Mouse (Mus musculus) small intestine, adult 2 months (tissue): Measurements from ENCODE around the gene Noc4l. TPM values are rescaled to one million over a fixed set of nuclear protein-coding genes. Genes with fewer than 3 reads are reported as not detected.

Experiments used
- H3K27ac ChIP-seq: fragments of 200-500 bp; 2 replicates; pipeline ENCODE4 v1.5.1; 2012; ENCODE audit warnings: low read depth, low read length, control low read depth, inconsistent platforms; ENCODE audit not compliant: insufficient read depth
- H3K27me3 ChIP-seq: fragments of 200-500 bp; 2 replicates; pipeline ENCODE4 v1.6.1; 2012; ENCODE audit warnings: mild to moderate bottlenecking, moderate library complexity, low read length, inconsistent platforms; ENCODE audit not compliant: control insufficient read depth, insufficient read depth
- H3K36me3 ChIP-seq: fragments of 200-500 bp; 2 replicates; pipeline ENCODE4 v1.6.1; 2012; ENCODE audit warnings: mild to moderate bottlenecking, low read length, control low read depth, inconsistent platforms; ENCODE audit not compliant: control insufficient read depth, insufficient read depth
- H3K4me1 ChIP-seq: fragments of 200-500 bp; 2 replicates; pipeline ENCODE4 v1.6.1; 2012; ENCODE audit warnings: low read length, inconsistent platforms, mixed read lengths; ENCODE audit not compliant: control insufficient read depth, insufficient read depth, insufficient read length
- H3K4me3 ChIP-seq: fragments of 200-500 bp; 2 replicates; pipeline ENCODE4 v1.5.1; 2012; ENCODE audit warnings: low read depth, mild to moderate bottlenecking, control low read depth, inconsistent platforms, low read length, moderate library complexity
- CTCF ChIP-seq: fragments of 200-500 bp; IDR thresholded peaks from 2 replicates; pipeline ENCODE4 v1.5.1; 2012; ENCODE audit warnings: low read depth, mild to moderate bottlenecking, control low read depth, inconsistent platforms, low read length, moderate library complexity, mixed read lengths; ENCODE audit not compliant: insufficient replicate concordance, insufficient read length; ENCODE audit errors: extremely low read depth
- POLR2A ChIP-seq: fragments of 200-500 bp; IDR thresholded peaks from 2 replicates; pipeline ENCODE4 v1.6.1; 2012; ENCODE audit warnings: low read depth, mild to moderate bottlenecking, control low read depth, inconsistent platforms, low read length, moderate library complexity
- WGBS: fragments of 180-500 bp; shearing (Covaris S2); methylation state at CpG from one replicate; pipeline ENCODE4 v1.1.7; 2018; 5-methylcytosine and 5-hydroxymethylcytosine counted together
- polyA plus RNA-seq: library from polyadenylated mRNA; depleted of rRNA; stranded (reverse); fragments of >200 nt; gene quantifications from 2 replicates; pipeline ENCODE4 v1.2.3, GENCODE M21; 2012; rRNA removed

Noc4l gene
- polyA plus RNA-seq: 30.9 and 43.6 TPM in 2 replicates

- Histone ChIP-seq H3K4me3 (peak within 1 kb of the TSS; percentile 96), H3K4me1 (0 out of 2 replicates have a peak, but pooled peaks cover 3% of the 10 kb centered on the region), H3K27me3 (no peaks in the 10 kb centered on the region), H3K27ac (no peak within 1 kb of the TSS), H3K36me3 (peaks cover 44% of the 10 kb centered on the region)
- WGBS: under 1% methylated on average over 91 of the region's 91 CpGs
- TF ChIP-seq CTCF: no peak
- TF ChIP-seq POLR2A: peak; percentile 68; the same call in 1 of the 2 replicates
Observed at GRCm38 (mm10) chr5:110652719-110653648, at the start of gene Noc4l, which contains the start of gene Ddx51. Gene Noc4l (minus strand): TSS chr5:110653417. Gene Ddx51 (plus strand): TSS chr5:110653451.

DNA sequence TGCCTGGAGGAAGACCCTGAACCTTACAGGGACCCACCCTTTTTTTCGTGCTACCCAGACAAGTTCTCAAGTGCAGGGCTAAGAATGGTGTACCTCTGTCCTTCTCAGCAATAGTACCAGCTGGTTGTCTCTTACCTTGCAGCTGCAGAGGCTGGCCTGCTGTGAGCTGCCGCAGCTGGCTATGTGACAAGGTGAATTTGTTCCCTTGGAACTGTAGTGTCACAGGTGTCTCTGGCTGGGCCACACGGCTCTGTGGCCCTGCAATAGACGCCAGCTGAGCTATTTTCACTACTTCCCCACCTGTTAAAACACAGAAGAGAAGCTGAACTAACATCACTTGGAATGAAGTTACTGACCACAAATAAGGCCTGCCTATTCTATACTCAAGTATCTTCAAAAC, 45.4 kb upstream of the Noc4l start:
- TF ChIP-seq CTCF (no peak), POLR2A (no peak)
- Histone ChIP-seq H3K4me1 (no peaks in the 10 kb centered on the region), H3K4me3 (no peak overlapping the region), H3K27me3 (no peaks in the 10 kb centered on the region), H3K36me3 (peaks cover 74% of the 10 kb centered on the region), H3K27ac (no peak overlapping the region)
- WGBS: 90% methylated on average over 4 of the region's 4 CpGs

DNA sequence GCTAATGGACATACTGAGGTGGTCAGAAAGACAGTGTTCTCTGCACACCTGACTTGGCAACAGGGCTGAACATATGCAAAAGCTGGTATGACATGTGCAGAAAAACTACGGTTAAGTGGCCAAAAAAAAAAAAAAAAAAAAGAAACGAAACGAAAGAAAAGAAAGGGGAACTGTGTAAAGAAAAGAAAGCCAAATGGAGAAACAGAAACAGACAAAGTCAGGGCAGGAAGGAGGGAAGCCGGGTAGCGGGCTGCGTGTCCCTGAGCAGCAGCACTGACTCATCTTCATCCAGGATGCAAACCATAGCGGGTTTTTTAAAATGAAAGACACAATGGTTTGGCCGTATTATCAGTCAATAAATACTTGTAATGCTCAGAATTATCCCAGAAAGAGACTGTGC, 28.8 kb upstream of the Noc4l start:
- 79% methylated on average over 8 of the region's 8 CpGs for WGBS
- H3K27ac ChIP-seq: no peak overlapping the region
- H3K4me3 ChIP-seq: no peak overlapping the region
- TF ChIP-seq POLR2A (no peak), CTCF (no peak)
- peaks cover 82% of the 10 kb centered on the region for H3K36me3 ChIP-seq
- H3K4me1 ChIP-seq: no peaks in the 10 kb centered on the region
- H3K27me3 ChIP-seq: no peaks in the 10 kb centered on the region

- Histone ChIP-seq H3K4me3 (no peak overlapping the region), H3K36me3 (peaks cover 61% of the 10 kb centered on the region), H3K27me3 (no peaks in the 10 kb centered on the region), H3K4me1 (no peaks in the 10 kb centered on the region), H3K27ac (no peak overlapping the region)
- TF ChIP-seq CTCF (no peak), POLR2A (no peak)
- WGBS: 75% methylated on average over 6 of the region's 6 CpGs
Observed at GRCm38 (mm10) chr5:110665486-110666121, 12.4 kb upstream of the Noc4l start.

DNA sequence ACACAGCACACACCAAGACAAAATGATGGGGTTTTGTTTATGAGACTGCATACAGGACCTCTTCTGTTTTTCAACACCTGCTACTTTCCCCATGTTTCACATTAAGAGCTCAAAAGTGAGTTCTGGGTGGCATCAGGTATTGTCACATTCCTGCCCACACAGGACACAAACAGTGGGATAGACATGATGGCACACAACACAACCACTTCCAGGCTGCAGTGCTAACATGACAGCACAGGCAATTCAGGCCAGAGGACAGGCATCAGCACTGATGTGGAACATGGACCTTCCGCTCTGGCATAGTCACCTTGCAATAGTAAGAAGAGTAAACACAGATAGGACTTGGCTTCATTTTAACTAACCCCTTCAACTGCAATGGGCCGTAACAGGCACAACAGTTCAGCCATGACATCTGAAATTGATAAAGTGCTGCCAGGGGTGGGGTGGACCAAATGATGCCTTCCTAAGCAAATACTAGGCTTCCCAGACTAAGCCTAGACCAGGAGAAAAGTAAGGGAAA, 11.6 kb upstream of the Noc4l start:
- no peak overlapping the region for H3K4me3 ChIP-seq
- 89% methylated on average over 2 of the region's 2 CpGs for WGBS
- H3K27me3 ChIP-seq: no peaks in the 10 kb centered on the region
- no peak overlapping the region for H3K27ac ChIP-seq
- no peaks in the 10 kb centered on the region for H3K4me1 ChIP-seq
- TF ChIP-seq CTCF: no peak
- no peak for TF ChIP-seq POLR2A
- H3K36me3 ChIP-seq: peaks cover 56% of the 10 kb centered on the region

DNA sequence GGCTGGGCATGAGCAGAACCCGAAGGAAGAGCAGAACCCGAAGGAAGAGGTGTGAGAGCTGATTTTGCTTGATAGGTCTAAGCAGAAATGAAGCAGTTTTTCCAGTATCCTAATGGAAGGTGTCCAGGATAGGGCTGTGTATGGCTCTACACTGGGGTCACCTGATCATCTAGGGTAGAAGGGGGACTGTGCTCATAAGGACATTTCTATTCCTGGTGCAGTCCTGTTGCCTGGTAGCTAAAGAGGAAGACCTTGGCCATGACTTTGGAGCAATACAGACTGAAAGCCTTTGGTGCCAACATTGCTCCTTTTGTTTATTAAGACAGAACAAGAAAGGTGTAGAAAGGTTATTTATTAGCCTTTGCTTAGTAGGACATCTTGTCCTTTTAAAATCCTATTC, 10.8 kb upstream of the Noc4l start:
- Histone ChIP-seq H3K36me3 (peaks cover 50% of the 10 kb centered on the region), H3K27ac (no peak overlapping the region), H3K4me1 (no peaks in the 10 kb centered on the region), H3K4me3 (no peak overlapping the region), H3K27me3 (no peaks in the 10 kb centered on the region)
- no peak for TF ChIP-seq POLR2A
- TF ChIP-seq CTCF: no peak
- WGBS: 81% methylated on average over 2 of the region's 2 CpGs

DNA sequence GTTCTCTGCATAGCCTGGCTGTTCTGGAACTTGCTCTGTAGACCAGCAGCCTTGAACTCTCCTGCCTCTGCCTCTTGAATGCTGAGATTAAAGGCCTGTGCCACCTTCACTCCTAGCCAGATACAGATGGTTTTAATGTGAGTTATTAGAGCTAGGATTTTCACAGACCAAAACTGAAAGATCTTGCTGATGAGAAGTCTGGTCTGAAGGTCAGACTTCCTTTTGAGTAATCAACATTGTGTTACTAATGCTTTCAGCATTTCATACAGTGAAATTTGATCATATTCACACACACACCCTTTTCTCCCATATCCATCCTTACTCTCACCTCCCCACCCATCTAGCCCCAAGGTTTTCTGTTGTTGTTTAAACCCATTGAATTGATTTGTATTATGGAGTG, 6.5 kb upstream of the Noc4l start:
- Histone ChIP-seq H3K4me3 (no peak overlapping the region), H3K27ac (no peak overlapping the region), H3K4me1 (no peaks in the 10 kb centered on the region), H3K27me3 (no peaks in the 10 kb centered on the region), H3K36me3 (peaks cover 48% of the 10 kb centered on the region)
- TF ChIP-seq CTCF (no peak), POLR2A (no peak)
